Mouse (Mus musculus): ENCODE data around the gene Ssmem1.

Gene Ssmem1

DNA sequence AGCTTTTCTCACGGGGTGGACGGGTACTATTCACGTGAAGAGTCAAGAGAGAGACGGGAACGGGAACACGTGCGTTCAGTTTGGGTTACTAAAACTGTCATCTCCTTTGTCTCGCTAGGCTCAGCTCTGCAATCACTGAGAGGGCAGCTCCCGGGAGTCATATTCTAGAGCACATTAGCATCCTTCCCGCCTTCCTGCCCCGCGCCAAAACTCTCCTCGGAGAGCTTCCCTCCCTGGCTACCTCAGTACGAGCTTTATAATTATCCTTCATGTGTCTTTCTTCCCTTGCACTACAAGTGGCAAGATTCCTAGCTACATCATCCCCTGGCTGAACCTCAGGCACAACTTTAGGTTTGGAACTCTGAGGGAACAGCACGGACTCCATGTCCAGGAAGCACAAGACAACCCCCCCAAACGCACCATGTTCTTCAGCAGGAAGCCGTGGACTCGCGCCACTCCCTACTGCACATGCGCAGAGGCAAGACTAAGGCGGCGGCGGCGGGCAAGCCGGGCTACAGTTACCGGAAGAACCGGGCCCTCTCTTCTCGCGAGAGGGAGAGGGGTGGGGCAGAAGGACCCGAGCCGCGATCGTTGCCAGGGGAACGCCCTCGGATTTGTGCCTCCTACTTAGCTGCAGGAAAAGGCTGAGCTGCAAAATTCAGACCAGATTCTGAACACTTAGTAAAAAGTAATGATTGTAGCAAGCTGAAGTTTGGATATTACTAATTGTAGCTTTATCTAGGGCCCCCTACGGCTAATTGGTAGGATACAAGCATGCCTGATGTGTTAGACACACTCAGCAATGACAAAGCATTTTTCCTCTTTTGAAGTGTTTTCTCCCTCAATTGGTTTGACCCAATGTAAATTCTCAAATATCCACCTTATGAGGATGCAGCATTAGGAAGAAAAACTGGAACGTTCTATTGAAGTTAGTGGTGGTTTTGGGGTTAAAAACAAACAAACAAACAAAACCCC lies at the start of gene Ssmem1, which contains the start of gene Tmem209:
Gene Ssmem1 (plus strand): TSS at position 585 of the 975 bp plus-strand sequence.
Gene Tmem209 (minus strand): TSS at position 519 of the 975 bp plus-strand sequence.
- peak; percentile 100 for DNase-seq

DNA sequence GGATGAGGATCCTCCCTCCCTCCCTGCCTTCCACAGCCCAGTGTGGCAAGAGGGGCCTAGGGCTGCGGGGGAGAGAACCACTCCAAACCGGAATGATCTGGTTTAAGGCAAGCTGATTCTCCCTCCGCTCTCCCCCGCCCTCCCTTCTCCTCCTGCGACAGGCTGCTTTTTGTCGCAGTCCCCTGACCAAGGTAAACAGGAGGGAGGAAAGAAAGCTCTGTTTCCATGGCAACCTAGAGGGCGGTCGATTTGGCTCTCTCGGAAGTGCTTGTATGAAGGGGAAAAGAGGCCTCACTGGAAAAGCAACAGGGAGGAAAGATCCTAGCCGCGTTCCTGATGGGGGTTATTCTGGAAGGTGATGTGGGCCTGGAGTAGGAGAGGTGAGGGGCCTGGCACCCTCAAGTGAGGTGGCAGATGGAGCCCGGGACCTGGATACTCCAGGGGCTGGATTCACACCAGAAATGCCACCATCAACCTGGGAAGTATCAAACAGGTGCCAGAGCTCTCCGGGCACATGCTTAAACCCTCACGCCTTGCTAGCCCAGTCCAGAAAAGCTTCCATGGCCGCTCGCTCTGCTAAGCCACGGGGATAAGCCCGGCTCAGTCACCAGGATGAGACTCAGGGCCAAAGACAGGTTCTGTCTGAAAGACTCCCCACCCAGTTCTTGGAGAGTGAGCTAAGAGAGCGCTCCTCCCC lies 48.8 kb upstream of the Ssmem1 start:
- peak; percentile 96 for DNase-seq

DNA sequence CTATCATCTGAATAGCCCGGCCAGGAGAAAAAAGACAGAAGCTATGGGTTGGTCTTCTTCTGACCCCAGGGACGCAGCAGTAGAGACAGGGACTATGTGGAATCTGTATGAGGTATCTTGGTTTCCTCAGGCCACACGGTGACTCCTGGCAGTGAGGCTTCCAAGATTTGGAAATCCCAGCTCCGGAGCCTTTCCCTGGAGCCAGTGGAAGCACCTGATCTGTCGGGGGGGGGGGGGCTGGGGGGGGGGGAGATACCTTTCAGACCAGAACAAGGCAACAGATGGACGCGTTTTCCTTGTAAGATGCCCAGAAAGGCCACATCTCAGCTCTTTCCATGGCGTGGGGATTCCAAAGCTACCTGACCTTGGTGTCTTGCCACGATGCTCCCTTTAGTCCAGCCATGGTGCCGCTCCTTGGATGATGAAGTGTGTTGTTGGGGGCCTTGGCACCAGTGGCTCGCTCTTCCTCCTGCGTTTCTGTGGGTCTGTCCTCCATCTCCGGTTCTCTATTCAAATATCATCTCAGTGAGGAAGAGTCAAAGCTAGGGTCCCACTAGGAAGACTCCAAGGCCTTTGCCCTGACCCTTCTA lies 47.8 kb upstream of the Ssmem1 start:
- DNase-seq, result no peak

DNA sequence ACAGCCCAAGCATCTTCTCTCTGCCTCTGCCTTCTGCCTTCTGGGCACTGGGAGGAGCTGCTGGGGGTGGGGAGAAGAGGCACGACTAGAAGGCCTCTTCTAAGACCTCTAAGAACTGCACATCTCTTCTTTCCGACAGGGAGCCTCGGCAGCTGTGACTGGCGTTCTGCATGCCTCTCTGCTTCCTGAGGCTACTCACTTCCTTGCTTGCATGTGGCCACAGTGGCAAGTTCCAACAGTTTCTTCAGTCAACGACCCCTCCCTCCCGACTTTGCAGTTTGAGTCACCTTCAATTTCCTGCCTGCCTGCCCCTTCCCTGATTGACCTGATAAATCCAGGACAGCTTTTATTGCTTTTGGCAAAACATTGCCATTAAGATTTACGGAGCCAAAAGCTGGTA lies 46.8 kb upstream of the Ssmem1 start:
- no peak for DNase-seq

DNA sequence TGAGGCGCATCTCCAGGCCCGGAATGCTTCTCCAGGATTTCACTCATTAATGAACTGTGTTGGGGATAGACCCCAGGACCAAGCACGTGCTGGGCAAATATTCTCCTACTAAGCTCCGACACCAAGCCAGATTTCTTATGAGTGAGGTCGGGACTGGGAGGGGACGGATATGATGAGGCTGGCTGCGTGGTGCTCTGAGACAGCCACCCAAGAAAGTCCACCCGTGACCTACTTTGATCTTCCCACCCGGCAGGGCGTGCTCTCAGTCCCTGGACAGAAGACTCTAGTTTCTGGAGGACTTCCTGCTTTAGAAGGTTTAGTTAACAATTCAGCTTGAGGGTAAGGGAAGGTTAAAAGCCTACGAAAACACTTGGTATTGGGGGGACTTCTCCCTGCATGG lies 44.1 kb upstream of the Ssmem1 start:
- DNase-seq, result peak; percentile 92

DNA sequence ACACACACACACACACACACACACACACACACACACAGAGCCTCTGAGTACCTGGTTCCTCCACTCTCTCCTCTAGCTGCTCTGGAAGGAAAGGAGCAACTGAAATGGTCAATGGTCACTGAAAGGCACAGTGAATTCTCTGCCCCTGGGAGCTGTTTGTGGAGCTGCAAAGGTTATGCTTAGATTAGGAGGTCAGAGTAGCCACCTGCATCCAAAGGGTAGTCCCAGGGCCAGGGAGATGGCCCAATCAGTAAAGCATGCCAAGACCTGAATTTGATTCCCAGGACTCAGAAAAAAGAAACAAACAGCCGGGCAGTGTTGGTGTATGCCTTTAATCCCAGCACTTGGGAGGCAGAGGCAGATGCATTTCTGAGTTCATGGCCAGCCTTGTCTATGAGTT lies 41.6 kb upstream of the Ssmem1 start:
- DNase-seq, result no peak

DNA sequence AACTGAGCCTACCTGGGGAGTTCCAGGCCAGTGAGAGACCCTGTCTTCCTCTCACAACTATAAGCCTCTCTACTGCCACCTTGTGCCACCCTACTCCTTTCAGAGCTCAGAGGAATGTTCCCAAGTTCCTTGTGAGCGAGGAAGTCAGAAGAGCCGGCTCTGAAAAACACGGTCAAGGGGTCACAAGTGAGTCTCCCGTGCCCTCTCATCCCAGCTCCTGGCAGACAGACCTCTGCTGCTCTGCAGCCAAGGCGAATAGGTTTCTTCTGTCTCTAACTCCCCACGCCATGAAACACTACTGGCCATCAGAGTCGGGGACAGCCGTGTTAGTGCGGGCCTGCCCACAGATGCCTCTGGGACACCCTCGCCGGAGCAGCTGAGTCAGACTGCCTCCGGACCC lies 41.0 kb upstream of the Ssmem1 start:
- peak; percentile 89 for DNase-seq

DNA sequence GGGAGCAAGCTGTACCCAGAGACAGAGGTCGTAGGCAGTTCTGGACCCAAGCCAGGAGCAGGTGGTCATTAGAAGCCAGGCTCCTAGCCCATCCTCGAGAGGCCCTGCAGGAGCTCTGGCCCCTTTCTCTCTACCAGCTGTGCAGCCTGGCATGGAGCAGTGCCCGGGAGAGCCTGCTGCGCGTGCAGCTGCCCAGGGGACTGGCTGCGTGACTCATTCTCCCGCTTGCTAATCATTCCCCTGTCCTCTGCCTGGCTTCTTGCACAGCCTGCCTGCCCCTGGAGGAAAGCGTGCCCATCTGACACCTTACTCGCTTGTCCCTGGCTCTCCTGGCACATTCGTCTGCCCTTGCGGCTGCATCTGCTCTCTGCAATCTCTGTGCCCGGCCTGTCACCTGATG lies 40.3 kb upstream of the Ssmem1 start:
- peak; percentile 91 for DNase-seq

DNA sequence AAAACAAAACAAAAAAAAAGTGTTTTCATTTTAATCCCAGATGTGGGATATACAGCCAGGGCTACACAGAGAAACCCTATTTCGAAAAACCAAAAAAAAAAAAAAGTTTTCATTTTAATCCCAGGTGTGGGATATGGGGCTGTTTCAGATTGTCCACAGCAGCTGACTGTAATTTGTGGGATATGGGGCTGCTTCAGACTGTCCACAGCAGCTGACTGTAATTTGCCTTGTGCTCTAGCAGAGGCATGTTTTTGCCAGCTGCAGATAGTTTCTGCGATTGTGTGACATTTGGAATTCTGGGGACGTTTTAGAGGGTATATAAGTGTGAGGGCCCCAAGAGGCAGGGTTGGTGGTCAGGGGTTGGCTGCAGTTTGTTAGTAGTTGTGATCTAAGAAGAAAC lies 37.9 kb upstream of the Ssmem1 start:
- DNase-seq, result no peak

DNA sequence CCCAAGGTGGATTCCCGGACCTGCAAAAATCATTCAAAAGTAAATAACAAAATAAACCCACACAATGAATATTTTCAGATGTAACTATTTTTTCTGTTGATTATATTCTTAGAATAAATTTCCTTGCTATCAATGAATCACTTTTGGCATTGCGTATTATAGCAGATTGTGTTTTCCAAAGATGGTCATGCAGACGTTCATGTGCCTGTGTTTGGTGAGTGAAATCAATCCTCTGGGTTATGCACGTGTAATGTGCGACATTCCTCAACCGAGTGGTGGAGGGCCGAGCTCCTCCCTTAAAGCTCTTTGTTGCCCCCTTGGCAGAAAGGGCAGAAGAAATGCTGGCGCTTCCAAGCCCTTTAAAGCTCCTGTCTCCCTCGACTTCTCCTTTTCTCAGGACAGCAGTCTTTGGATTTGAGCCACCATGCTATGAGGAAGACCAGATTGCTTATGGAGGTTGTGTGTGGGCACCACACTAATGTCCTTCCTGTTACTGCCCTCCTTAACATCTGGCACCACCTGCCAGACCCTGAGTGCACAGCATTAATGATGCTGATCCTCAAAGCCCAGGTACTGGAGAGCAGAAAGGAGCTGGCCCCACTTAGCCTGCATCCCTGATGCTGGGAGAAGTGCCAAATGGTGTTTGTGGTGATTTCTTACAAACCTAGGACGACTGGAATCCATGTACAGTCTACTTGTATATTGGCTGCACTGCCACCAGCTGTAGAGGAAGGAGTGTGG lies 33.5 kb upstream of the Ssmem1 start:
- peak; percentile 81 for DNase-seq

DNA sequence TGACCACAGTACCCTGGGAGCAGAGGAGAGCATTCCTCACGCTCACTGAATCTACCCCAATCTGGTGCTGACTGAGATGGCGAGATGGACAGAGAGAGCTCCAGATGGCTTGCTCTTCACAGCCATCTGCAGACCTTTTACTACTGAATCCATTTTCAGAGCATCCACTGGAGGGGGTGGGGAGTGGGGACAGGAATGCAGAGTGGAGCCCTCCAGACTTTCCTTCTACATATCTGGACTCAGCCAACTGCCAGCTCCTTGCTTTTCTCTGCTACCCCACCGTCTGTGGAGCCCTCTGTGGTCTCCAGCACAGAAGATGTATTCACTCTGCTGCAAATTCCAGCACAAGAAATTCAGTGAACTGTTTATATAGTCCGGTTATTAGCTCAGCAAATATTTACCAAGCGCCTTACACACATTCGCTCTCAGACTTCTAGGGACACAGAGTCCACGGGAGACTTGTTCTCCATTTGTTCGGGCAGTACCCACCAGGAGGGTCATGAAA lies 32.4 kb upstream of the Ssmem1 start:
- DNase-seq, result peak; percentile 63

DNA sequence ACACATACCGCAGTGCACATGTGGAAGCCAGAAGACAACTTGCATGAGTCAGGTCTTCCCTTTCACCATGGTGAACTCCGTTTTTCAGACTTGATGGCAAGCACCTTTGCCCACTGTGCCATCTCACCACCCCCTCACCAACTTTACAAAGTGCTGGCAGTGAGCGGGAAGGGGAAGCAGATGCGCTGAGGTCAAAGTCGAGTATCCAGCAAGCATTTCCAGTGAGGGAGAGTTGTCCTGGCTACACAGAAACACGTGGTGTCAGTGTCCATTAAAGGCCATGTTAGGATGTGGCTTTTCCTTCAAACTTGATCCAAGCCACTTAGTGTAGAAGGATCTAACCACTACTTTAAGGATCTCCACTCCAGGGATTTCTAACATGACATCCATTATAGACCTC lies 31.9 kb upstream of the Ssmem1 start:
- DNase-seq, result peak; percentile 55

DNA sequence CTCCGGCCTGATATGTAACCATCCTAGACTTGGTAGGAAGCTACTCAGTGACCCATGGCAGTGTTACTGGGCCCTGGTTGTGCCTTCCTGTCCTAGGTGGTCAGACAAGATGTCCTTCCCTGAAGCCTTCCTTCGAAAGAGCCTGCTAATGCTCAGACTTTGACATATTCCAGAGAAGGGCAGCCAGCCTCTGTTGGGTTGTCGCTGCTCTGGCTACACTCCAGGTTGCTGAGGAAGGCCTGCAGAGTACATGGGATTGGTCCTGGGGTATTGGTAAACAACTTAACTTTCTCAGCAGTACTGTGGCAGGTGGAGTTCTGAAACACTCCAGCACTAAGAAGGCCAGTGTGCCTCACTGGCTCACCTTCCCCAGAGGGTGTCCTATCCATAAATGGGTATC lies 30.2 kb upstream of the Ssmem1 start:
- peak; percentile 56 for DNase-seq

DNA sequence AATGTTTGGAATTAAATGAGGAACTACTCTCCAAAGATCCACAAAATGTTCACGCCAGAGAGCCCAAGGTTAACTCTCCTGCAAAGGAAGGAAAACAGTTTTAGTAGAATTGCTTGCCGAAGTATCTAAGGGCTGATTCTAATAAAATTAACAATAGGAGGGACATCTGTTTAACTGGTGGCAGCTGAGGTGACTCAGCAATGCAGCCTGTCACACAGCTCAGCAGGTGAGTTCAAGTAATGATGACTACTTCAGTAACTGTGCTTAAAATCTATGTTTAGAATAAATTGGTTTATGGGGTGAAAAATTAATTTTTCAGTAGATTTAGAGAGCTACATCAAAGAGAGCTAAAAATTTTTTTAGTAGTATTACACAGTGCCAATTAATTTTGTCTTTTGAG lies 26.7 kb upstream of the Ssmem1 start:
- DNase-seq, result no peak

DNA sequence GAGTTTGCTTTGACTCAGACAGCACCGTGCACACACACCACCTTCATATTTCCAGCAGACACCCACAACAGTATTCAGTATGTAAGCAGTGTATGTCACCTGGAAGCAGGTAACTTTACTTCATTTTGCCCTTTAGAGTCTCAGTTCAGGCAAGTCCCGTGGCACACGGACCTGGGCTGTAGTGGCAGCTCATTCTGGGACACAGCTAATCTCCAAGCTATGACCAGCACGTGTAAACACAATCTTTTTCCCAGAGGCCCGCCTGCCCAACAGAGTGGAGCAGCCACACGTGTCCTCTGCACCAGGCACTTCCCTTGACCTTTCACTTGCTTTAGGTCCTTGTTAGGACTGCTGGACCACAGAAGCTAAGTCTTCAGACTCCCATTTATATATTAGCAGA lies 23.1 kb upstream of the Ssmem1 start:
- DNase-seq, result peak; percentile 57

DNA sequence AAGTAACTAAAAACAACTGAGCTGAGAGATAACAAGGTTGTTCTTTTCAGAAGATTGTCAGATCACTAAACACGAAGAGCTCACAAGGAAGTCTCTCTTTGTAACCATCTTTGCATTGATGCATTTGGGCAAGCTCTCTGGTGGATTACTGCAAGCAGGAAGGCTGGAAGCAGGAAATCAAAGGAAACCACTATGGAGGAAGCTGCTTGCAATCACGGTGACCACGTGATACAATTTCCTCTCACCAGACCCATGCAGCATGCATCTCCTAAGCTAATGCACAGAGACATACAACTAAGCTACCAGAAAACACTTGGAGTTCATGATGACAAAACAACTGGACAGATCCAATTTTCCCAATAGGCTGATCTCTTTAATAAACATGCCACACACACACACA lies 10.6 kb upstream of the Ssmem1 start:
- DNase-seq, result no peak

DNA sequence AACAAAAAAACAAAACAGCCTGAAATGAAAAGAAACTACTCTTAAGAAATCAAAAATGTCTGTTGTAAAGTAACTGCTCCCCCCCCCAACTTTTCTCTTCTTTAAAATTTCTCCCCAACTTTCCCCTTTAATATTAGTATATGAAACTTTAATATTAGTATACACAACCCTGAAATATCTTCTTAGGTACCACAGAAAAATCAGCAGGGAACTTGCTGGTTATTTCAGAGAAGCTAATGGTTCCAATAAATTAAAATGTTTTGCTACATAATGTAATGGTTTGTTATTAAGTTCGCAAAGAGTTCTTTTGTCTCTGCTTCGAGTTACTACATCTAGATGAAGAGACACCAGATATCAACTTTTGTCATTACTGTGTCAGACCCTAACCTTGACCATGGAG lies 825 bp upstream of the Ssmem1 start:
- DNase-seq, result no peak

DNA sequence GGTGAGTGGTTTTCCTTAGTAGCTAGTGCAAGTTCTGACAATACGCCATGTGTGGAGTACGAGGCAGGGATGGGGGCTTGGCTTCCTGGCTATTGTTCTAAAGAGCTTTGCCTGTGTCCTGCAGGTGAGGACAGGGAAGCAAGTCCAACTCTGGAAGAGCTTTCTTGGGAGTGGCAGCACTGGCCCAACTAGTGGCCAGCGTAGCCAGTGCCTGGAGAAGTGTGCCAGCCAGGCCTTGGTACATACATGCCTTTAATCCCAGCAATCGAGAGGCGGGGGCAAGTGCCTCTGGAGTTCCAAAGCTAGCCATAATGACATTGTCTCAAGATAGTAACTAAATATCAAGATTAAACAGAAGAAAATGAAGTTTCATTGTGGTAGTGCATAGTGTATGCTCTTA lies 642 bp downstream of the Ssmem1 start:
- DNase-seq, result peak; percentile 90

DNA sequence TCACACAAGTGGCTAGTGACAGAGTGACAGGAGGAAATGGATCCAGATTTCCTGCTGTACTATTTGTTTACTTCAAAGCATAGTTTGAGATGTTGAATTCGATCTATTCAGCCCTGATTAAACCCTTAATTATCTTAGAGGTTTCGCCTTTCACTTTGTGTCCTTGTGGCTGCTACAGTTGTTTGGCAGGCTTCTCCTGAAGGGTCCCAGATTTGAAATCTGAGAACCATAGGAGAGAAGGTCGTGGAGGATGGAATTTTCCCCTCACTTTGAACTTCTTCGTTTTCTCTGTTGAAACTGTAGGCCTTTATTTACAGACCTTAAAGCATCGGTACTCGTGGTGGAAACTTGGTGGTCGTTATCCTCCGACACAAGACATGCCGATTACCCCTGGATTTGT lies 4.6 kb downstream of the Ssmem1 start:
- no peak for DNase-seq

DNA sequence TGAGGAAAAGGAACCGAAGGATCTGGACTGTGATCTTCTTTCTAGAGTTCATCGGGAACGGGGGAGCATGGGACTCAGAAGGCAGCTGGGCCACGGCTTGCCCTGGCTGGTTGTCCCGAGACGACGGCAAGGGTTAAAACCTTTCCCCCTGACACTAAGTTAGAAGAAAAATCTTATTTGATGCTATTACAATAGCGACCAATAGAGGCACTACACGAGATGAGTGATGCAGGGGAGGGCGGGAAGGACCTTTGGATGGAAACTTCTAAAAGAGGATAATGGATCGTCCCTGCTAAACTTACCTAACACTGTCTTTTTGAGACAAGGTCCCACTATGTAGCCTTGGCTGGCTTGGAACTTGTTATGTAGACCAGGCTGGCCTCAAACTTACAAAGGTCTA lies 10.8 kb downstream of the Ssmem1 start:
- peak; percentile 41 for DNase-seq

DNA sequence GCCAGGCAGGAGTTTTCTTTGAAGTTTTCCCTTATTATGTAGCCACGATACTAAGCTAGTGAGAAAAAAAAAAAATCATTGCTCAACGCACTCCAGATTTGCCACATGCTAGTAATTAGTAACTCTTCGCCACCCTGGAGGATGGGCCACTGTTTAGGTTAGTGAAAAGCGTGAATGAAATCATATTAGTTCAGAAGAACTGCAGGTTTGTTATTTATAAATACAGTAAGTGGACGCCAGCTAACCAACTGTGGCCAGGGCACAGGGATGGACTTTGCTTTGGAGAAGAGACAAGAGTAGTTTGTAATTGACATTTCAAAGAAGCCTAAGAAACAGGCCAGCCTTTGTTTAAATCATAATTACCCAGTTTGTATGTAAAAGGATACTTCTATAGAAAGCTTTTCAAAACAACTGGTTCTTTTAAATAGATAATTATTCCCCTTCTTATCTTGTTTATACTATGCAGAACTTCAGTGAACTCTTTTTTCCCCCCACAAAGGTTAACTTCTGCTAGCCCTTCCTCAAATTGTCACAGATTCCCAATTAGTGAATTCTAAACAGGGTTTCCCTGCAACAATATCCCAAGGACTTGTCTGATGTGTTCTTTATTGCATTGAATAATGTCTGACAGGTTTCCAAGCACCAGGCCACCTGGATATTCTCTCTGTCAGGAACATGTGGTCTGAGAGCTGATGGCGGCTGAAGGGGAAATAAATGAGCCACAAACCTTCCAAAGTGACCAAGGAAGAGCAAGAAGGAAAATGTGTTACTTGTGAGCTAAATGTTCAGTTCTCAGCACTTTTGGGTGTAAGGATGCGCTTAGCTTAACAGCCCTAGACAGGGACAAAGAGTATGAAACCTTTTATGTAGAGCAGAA lies 16.0 kb downstream of the Ssmem1 start:
- peak; percentile 74 for DNase-seq

Measured in heart, adult 11 months (tissue).